Mouse (Mus musculus) spleen, adult 2 months (tissue): ENCODE measurements around the gene Snu13. TPM values are rescaled to one million over a fixed set of nuclear protein-coding genes. Genes with fewer than 3 reads are reported as not detected.

Experiments
- DNase-seq, 2 experiments: peaks; one replicate each; pipeline versions ENCODE4 v3.0.0 to v3.0.0-alpha.2; 2012 to 2021; ENCODE audit warnings: low spot score in 2 of 2, low read depth in 1 of 2
- H3K27ac ChIP-seq: fragments of 200-500 bp; 2 replicates; pipeline ENCODE4 v1.5.1; 2012; ENCODE audit warnings: low read length, inconsistent platforms; ENCODE audit not compliant: insufficient read depth
- H3K27me3 ChIP-seq: fragments of 200-500 bp; 2 replicates; pipeline ENCODE4 v1.6.1; 2012; ENCODE audit warnings: mild to moderate bottlenecking, moderate library complexity, low read length, inconsistent platforms; ENCODE audit not compliant: control insufficient read depth, insufficient read depth
- H3K36me3 ChIP-seq: fragments of 200-500 bp; 2 replicates; pipeline ENCODE4 v1.6.1; 2012; ENCODE audit warnings: mild to moderate bottlenecking, low read length, inconsistent platforms; ENCODE audit not compliant: control insufficient read depth, insufficient read depth
- H3K4me1 ChIP-seq: fragments of 200-500 bp; 2 replicates; pipeline ENCODE4 v1.6.1; 2011; ENCODE audit warnings: inconsistent platforms; ENCODE audit not compliant: control insufficient read depth, insufficient read depth, insufficient read length
- H3K4me3 ChIP-seq: fragments of 200-500 bp; 2 replicates; pipeline ENCODE4 v1.5.1; 2011; ENCODE audit warnings: mild to moderate bottlenecking, inconsistent platforms; ENCODE audit not compliant: insufficient read depth, insufficient read length; ENCODE audit errors: extremely low read depth
- CTCF ChIP-seq: fragments of 200-500 bp; IDR thresholded peaks from 2 replicates; pipeline ENCODE4 v1.5.1; 2011; ENCODE audit warnings: mild to moderate bottlenecking, inconsistent platforms; ENCODE audit not compliant: insufficient read depth, insufficient read length, insufficient replicate concordance; ENCODE audit errors: extremely low read depth
- POLR2A ChIP-seq: fragments of 200-500 bp; IDR thresholded peaks from 2 replicates; pipeline ENCODE4 v1.6.1; 2011; ENCODE audit warnings: low read depth, low read length, inconsistent platforms
- WGBS: fragments of 180-500 bp; shearing (Covaris S2); methylation state at CpG from one replicate; pipeline ENCODE4 v1.1.7; 2018; 5-methylcytosine and 5-hydroxymethylcytosine counted together
- polyA plus RNA-seq: library from polyadenylated mRNA; depleted of rRNA; stranded (reverse); fragments of >200 nt; gene quantifications from 2 replicates; pipeline ENCODE4 v1.2.3, GENCODE M21; 2012

Snu13 gene
- polyA plus RNA-seq, 1 experiment = 34.5 TPM

DNA sequence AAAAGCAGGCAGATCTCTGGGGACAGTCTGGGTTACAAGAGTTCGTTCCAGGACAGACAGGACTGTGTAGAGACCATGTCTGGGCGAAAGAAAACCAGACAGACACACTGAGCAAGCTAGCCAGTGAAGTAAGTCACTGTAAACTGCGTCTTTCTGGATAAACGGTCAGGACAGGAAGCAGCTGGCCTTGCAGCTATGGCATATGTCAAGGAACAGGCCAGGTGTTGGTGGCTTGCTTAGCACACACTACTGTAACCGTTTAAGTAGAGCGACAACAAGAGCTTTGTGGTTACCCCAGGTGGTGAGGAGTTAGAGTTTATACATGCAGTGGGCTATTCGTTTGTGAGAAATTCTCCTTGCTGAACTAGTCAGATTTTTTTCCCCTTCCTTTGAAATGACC, 19.7 kb downstream of the Snu13 start:
- Histone ChIP-seq H3K36me3 (peaks cover 27% of the 10 kb centered on the region), H3K4me1 (peaks cover 4% of the 10 kb centered on the region; the same call in 1 of the 2 replicates)
- WGBS = 25% methylated on average over 7 of the region's 7 CpGs

DNA sequence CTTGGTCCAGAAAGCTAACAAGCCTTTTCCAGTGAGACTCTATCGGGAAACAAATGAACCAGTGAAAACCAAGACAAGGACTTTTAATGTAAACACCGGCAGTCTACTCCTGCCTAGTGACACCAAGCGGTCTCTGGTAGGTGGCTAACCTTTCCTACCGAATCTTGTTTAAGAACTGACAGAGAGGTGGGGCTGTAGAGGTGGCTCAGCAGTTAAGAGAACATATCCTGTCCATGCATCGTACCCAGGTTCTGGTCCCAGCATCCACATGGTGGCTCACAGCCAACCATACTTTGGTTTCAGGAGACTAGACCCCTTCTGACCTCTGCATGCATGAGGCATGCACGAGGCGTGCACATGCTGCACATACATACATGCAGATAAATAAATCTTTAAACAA, 20.1 kb downstream of the Snu13 start:
- Histone ChIP-seq H3K27me3 (no peaks in the 10 kb centered on the region), H3K4me1 (peaks cover 4% of the 10 kb centered on the region; the same call in 1 of the 2 replicates), H3K27ac (peak overlapping the region; percentile 25; the same call in 1 of the 2 replicates), H3K4me3 (no peak overlapping the region), H3K36me3 (peaks cover 27% of the 10 kb centered on the region)
- WGBS = 39% methylated on average over 7 of the region's 7 CpGs
- DNase-seq = no peak
- no peak for TF ChIP-seq POLR2A
- no peak for TF ChIP-seq CTCF

More for the DNA sequence above, 19.7 kb downstream of the Snu13 start:
- no peak for DNase-seq
- Histone ChIP-seq H3K27me3 (no peaks in the 10 kb centered on the region), H3K4me3 (no peak overlapping the region), H3K27ac (peak overlapping the region; percentile 25; the same call in 1 of the 2 replicates)
- no peak for TF ChIP-seq POLR2A
- no peak for TF ChIP-seq CTCF

DNA sequence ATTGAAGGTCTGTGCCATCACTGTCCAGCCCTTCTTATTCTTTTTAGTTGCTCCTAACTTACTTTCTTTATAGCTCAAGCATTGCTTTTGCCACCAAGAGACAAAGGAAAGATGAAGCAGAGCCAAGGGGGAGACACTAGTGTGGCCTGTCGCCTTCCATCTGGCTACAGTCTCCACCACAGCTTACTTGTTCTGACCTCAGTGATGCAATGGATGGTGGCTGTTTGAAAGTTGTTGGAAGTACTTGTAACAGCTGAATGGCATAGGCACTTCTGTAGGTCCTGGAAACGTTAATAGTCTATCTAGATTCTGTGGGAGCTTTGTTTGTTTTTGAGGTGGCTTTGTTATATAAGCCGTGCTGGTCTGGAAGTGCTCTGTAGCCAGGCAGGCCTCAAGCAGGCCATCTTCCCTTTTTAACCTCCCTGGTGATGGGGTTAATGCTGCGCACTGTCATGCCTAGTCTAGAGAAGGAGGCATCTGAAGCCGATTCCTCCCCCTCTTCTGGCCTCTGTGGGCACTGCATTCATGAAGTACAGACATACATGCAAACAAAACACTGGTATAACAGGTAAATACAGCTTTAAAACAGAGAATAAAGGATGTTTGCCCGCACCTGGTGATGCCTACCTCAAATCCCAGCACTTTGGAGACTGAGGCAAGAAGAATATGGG, 23.3 kb downstream of the Snu13 start:
- TF ChIP-seq POLR2A = no peak
- TF ChIP-seq CTCF = no peak
- no peak for DNase-seq
- Histone ChIP-seq H3K27ac (no peak overlapping the region), H3K4me3 (no peak overlapping the region), H3K36me3 (peaks cover 10% of the 10 kb centered on the region), H3K4me1 (peaks cover 4% of the 10 kb centered on the region; the same call in 1 of the 2 replicates), H3K27me3 (no peaks in the 10 kb centered on the region)
- WGBS = 62% methylated on average over 6 of the region's 6 CpGs

DNA sequence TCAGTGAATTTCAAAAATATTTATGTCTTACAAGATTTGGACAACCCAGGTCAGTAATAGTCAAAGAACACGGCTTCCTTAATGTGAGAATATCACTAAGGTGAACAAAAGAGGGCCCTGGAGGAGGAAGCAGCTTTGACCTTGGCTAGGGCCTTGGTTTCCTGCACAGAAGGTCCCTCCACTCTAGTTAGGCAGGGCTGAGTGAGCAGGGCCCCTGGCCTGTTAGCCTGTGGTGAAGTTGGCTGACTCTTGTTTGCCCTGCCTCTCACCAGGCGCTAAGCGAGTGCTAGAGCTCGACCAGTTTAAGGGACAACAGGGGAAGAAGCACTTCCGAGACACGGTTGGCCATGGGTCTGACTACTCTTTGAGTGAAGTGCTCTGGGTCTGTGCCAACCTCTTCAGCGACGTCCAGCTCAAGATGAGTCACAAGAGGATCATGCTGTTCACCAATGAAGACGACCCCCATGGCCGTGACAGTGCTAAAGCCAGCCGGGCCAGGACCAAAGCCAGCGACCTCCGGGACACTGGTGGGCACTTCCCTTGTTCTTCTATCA, 24.8 kb downstream of the Snu13 start:
- no peaks in the 10 kb centered on the region for H3K27me3 ChIP-seq
- H3K4me1 ChIP-seq = peaks cover 4% of the 10 kb centered on the region; the same call in 1 of the 2 replicates
- TF ChIP-seq POLR2A (no peak), CTCF (no peak)
- peaks cover 6% of the 10 kb centered on the region for H3K36me3 ChIP-seq
- 38% methylated on average over 13 of the region's 13 CpGs for WGBS
- peak overlapping the region; percentile 10 for H3K27ac ChIP-seq
- H3K4me3 ChIP-seq = no peak overlapping the region
- no peak for DNase-seq

DNA sequence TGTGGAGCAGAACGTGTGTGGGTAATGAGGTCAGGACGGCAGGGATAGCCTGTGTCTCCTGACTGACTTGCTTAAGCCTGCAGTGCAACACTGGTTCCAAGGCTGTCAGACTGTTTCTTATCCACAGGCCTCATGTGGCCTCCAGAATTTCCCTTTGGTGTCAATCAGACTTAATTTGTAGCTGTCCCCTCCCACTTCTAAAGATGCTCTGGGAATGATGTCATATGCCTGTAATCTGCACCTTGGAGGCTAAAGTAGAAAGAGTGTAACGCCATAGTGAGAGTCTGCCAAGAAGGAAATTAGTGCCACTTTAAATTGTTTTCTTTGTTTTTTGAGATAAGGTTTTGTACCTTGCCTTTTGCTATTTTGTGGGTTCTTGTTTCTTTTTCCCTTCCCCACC, 28.1 kb downstream of the Snu13 start:
- no peak overlapping the region for H3K4me3 ChIP-seq
- no peak overlapping the region for H3K27ac ChIP-seq
- H3K4me1 ChIP-seq = peaks cover 9% of the 10 kb centered on the region; the same call in 1 of the 2 replicates
- DNase-seq = no peak
- 76% methylated on average over 3 of the region's 3 CpGs for WGBS
- no peaks in the 10 kb centered on the region for H3K27me3 ChIP-seq
- TF ChIP-seq CTCF (no peak), POLR2A (no peak)
- no peaks in the 10 kb centered on the region; the same call in 1 of the 2 replicates for H3K36me3 ChIP-seq

DNA sequence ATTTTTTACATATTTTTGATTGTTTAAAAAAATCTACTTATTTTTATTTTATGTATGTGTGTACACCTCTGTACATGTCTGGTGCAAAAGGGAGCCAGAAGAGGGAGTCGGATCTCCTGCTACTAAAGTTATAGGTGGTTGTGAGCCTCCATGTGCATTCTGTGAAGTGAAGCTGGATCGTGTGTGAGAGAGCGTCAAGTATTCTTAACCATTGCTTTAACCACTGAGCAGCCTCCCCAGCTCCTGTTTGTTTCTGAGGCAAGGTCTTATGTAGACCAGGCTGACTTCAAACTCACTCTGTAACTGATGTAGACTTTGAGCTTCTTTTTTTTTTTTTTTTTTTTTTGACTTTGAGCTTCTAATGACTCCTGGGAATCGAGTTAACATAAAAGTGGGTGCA, 29.9 kb downstream of the Snu13 start:
- Histone ChIP-seq H3K4me1 (peaks cover 9% of the 10 kb centered on the region; the same call in 1 of the 2 replicates), H3K27me3 (no peaks in the 10 kb centered on the region), H3K27ac (no peak overlapping the region), H3K36me3 (no peaks in the 10 kb centered on the region), H3K4me3 (no peak overlapping the region)
- WGBS = 26% methylated on average over 4 of the region's 4 CpGs
- DNase-seq = no peak
- no peak for TF ChIP-seq CTCF

DNA sequence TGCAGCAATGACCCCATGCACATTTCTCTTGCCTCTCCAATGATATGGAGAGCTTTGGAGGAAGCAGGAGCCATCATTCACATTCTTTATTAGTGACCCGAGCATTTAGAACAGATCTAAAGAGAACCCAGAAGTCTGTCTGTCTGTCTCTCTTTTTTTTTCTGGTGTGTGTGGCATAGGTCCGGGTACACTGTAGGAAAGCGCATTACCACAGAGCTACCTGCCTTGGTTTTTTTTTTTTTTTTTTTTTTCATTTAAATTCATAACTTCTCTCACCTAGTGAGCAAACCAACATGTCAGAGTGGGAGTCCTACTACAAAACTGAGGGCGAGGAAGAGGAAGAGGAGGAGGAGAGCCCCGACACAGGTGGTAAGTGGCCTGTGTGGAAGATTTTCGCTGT, 30.6 kb downstream of the Snu13 start:
- Histone ChIP-seq H3K36me3 (no peaks in the 10 kb centered on the region), H3K4me3 (peak overlapping the region; percentile 81), H3K4me1 (peaks cover 9% of the 10 kb centered on the region; the same call in 1 of the 2 replicates), H3K27me3 (no peaks in the 10 kb centered on the region), H3K27ac (peak overlapping the region; percentile 53)
- WGBS = 2% methylated on average over 6 of the region's 6 CpGs
- DNase-seq = no peak
- no peak for TF ChIP-seq POLR2A
- TF ChIP-seq CTCF = no peak
